Mouse (Mus musculus): Measurements from ENCODE around the gene Pcdh11x. TPM values are rescaled to one million over a fixed set of nuclear protein-coding genes. Genes with fewer than 3 reads are reported as not detected.

The Pcdh11x gene
- 1.1 TPM for polyA plus RNA-seq (2014; fragmentation: Illumina TruSeq; extraction: RNeasy Lipid Tissue Mini Kit (QIAGEN cat#74804))

GRCm38 (mm10) chrX:120290011-120290899 is at the start of gene Pcdh11x:
Gene Pcdh11x (plus strand): TSS chrX:120290259.

GRCm38 (mm10) chrX:120312995-120313394 is 22.9 kb downstream of the Pcdh11x start, which contains the start of gene H2afb3:
Gene H2afb3 (minus strand): TSS chrX:120313095.

Other genes starting within 250 kb of the Pcdh11x start
- gene H2afb3, start 22.8 kb downstream of the Pcdh11x start, polyA plus RNA-seq (2014; fragmentation: Illumina TruSeq; extraction: RNeasy Lipid Tissue Mini Kit (QIAGEN cat#74804)), result not detected

Measured in ovary, adult 10 weeks (tissue).